Mouse (Mus musculus): Measurements from ENCODE around the gene Ank2.

DNA sequence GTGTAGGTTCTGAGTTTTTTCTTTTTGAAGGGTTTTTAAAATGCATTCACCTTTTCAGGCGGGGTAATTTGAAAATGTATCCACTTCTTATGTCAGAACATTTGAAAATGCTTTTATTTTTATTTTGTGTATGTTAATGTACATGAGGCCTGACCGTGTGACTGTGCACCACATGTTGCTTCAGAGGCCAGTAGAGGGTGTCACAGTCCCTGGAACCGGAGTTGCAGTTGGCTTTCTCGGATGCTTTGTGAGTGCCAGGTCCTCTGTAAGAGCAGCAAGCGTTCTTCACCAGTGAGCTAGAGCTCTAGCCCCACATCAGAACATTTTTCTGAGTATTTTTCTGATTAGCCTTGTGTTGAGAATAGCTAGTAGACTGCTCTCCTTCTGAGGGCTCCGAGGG is 484.0 kb downstream of the Ank2 start:
- TF ChIP-seq CTCF (IDR thresholded peaks at IDR 0.05; ENCODE audit: low read depth, low read length): no peak
- TF ChIP-seq GATA1 (IDR thresholded peaks at IDR 0.05; ENCODE audit: borderline replicate concordance, low read length): no peak

All from G1E (cell line).